Mouse (Mus musculus) E14TG2a.4 (cell line): ENCODE measurements around the gene Slit1.

Experiments
- CTCF ChIP-seq: conservative IDR thresholded peaks from 2 replicates; pipeline ENCODE4 v1.5.1; 2014; ENCODE audit warnings: low read length
- NANOG ChIP-seq: IDR thresholded peaks from 2 replicates; pipeline ENCODE4 v1.6.1; 2014; ENCODE audit warnings: borderline replicate concordance, low read length, mixed read lengths
- POU5F1 ChIP-seq: IDR thresholded peaks from 2 replicates; pipeline ENCODE4 v1.6.1; 2014; ENCODE audit warnings: low read length, borderline replicate concordance

GRCm38 (mm10) chr19:41694610-41695009 lies 48.9 kb downstream of the Slit1 start:
- TF ChIP-seq CTCF (no peak), NANOG (no peak), POU5F1 (no peak)
